Mouse (Mus musculus): Measurements from ENCODE around the gene Tead2. TPM values are rescaled to one million over a fixed set of nuclear protein-coding genes. Genes with fewer than 3 reads are reported as not detected.

Tead2 gene
- polyA plus RNA-seq, 1 experiment from 2014 or later: 54.2 TPM

Small RNA genes lying within 50 kb of the gene (microRNA-seq; reads per million reads assigned to microRNA genes)
- not detected for gene Mir7055

Other genes with a start within 250 kb of the Tead2 start
- 56.1 and 58.1 TPM in 2 replicates for gene Cpt1c, start 240.9 kb upstream of the Tead2 start, polyA plus RNA-seq (2015; fragmentation: Nextera tagmentation; extraction: Ambion mirVana)
- gene Prmt1, start 229.2 kb upstream of the Tead2 start, polyA plus RNA-seq (2015; fragmentation: Nextera tagmentation; extraction: Ambion mirVana): 584 and 590 TPM in 2 replicates
- gene Irf3, start 218.1 kb upstream of the Tead2 start, polyA plus RNA-seq (2015; fragmentation: Nextera tagmentation; extraction: Ambion mirVana): 57.4 and 58.1 TPM in 2 replicates
- 12.8 and 13.3 TPM in 2 replicates for gene Bcl2l12, start 217.0 kb upstream of the Tead2 start, polyA plus RNA-seq (2015; fragmentation: Nextera tagmentation; extraction: Ambion mirVana)
- 49.8 and 56.5 TPM in 2 replicates for gene Scaf1, start 199.4 kb upstream of the Tead2 start, polyA plus RNA-seq (2015; fragmentation: Nextera tagmentation; extraction: Ambion mirVana)
- gene Rras, start 197.8 kb upstream of the Tead2 start, polyA plus RNA-seq (2015; fragmentation: Nextera tagmentation; extraction: Ambion mirVana): 15.5 and 16.0 TPM in 2 replicates
- 14.6 and 15.3 TPM in 2 replicates for gene Prr12, start 162.9 kb upstream of the Tead2 start, polyA plus RNA-seq (2015; fragmentation: Nextera tagmentation; extraction: Ambion mirVana)
- gene Nosip, start 153.3 kb upstream of the Tead2 start, polyA plus RNA-seq (2015; fragmentation: Nextera tagmentation; extraction: Ambion mirVana): 63.9 and 69.8 TPM in 2 replicates
- gene Prrg2, start 153.1 kb upstream of the Tead2 start, polyA plus RNA-seq (2015; fragmentation: Nextera tagmentation; extraction: Ambion mirVana): 13.6 and 16.3 TPM in 2 replicates
- gene Rcn3, start 123.5 kb upstream of the Tead2 start, polyA plus RNA-seq (2015; fragmentation: Nextera tagmentation; extraction: Ambion mirVana): 71.7 and 88.1 TPM in 2 replicates
- 33.9 and 36.9 TPM in 2 replicates for gene Fcgrt, start 111.9 kb upstream of the Tead2 start, polyA plus RNA-seq (2015; fragmentation: Nextera tagmentation; extraction: Ambion mirVana)
- 762 and 841 TPM in 2 replicates for gene Rps11, start 91.3 kb upstream of the Tead2 start, polyA plus RNA-seq (2015; fragmentation: Nextera tagmentation; extraction: Ambion mirVana)
- gene Rpl13a, start 87.0 kb upstream of the Tead2 start, polyA plus RNA-seq (2015; fragmentation: Nextera tagmentation; extraction: Ambion mirVana): 624 and 661 TPM in 2 replicates
- not detected in 2 replicates for gene Gm45713, start 79.5 kb upstream of the Tead2 start, polyA plus RNA-seq (2015; fragmentation: Nextera tagmentation; extraction: Ambion mirVana)
- 2.0 and 2.7 TPM in 2 replicates for gene Flt3l, start 79.3 kb upstream of the Tead2 start, polyA plus RNA-seq (2015; fragmentation: Nextera tagmentation; extraction: Ambion mirVana)
- gene Pih1d1, start 61.5 kb upstream of the Tead2 start, polyA plus RNA-seq (2015; fragmentation: Nextera tagmentation; extraction: Ambion mirVana): 92.4 and 98.8 TPM in 2 replicates
- gene Aldh16a1, start 61.2 kb upstream of the Tead2 start, polyA plus RNA-seq (2015; fragmentation: Nextera tagmentation; extraction: Ambion mirVana): 20.8 and 21.9 TPM in 2 replicates
- gene Slc17a7, start 51.8 kb upstream of the Tead2 start, polyA plus RNA-seq (2015; fragmentation: Nextera tagmentation; extraction: Ambion mirVana): 0.71 and 1.5 TPM in 2 replicates
- not detected in 2 replicates for gene Gfy, start 36.2 kb upstream of the Tead2 start, polyA plus RNA-seq (2015; fragmentation: Nextera tagmentation; extraction: Ambion mirVana)
- 0.71 and 3.2 TPM in 2 replicates for gene Pth2, start 34.8 kb upstream of the Tead2 start, polyA plus RNA-seq (2015; fragmentation: Nextera tagmentation; extraction: Ambion mirVana)
- gene Ccdc155, start 10.9 kb upstream of the Tead2 start, polyA plus RNA-seq (2015; fragmentation: Nextera tagmentation; extraction: Ambion mirVana): 0.57 and 0.77 TPM in 2 replicates
- gene Dkkl1, start 3.6 kb upstream of the Tead2 start, polyA plus RNA-seq (2015; fragmentation: Nextera tagmentation; extraction: Ambion mirVana): 10.8 and 11.9 TPM in 2 replicates
- gene Cd37, start 23.4 kb downstream of the Tead2 start, polyA plus RNA-seq (2015; fragmentation: Nextera tagmentation; extraction: Ambion mirVana): 1.4 and 1.7 TPM in 2 replicates
- gene Slc6a16, start 25.3 kb downstream of the Tead2 start, polyA plus RNA-seq (2015; fragmentation: Nextera tagmentation; extraction: Ambion mirVana): 0.62 and 1.3 TPM in 2 replicates
- gene Slc6a21, start 61.8 kb downstream of the Tead2 start, polyA plus RNA-seq (2015; fragmentation: Nextera tagmentation; extraction: Ambion mirVana): 0.16 TPM in 1 of 2 replicates, not detected in the other
- gene Trpm4, start 118.0 kb downstream of the Tead2 start, polyA plus RNA-seq (2015; fragmentation: Nextera tagmentation; extraction: Ambion mirVana): 11.3 TPM in 2 replicates
- 0.65 and 0.68 TPM in 2 replicates for gene Hrc, start 119.5 kb downstream of the Tead2 start, polyA plus RNA-seq (2015; fragmentation: Nextera tagmentation; extraction: Ambion mirVana)
- 29.9 and 32.1 TPM in 2 replicates for gene Ppfia3, start 151.3 kb downstream of the Tead2 start, polyA plus RNA-seq (2015; fragmentation: Nextera tagmentation; extraction: Ambion mirVana)
- gene Lin7b, start 154.8 kb downstream of the Tead2 start, polyA plus RNA-seq (2015; fragmentation: Nextera tagmentation; extraction: Ambion mirVana): 33.7 and 38.7 TPM in 2 replicates
- gene Snrnp70, start 180.0 kb downstream of the Tead2 start, polyA plus RNA-seq (2015; fragmentation: Nextera tagmentation; extraction: Ambion mirVana): 179 and 183 TPM in 2 replicates
- not detected in 2 replicates for gene Kcna7, start 189.9 kb downstream of the Tead2 start, polyA plus RNA-seq (2015; fragmentation: Nextera tagmentation; extraction: Ambion mirVana)
- 0.17 TPM in 1 of 2 replicates, not detected in the other for gene Ntf5, start 197.9 kb downstream of the Tead2 start, polyA plus RNA-seq (2015; fragmentation: Nextera tagmentation; extraction: Ambion mirVana)
- 0.92 and 2.0 TPM in 2 replicates for gene Lhb, start 205.1 kb downstream of the Tead2 start, polyA plus RNA-seq (2015; fragmentation: Nextera tagmentation; extraction: Ambion mirVana)
- 23.4 and 25.1 TPM in 2 replicates for gene Gys1, start 219.1 kb downstream of the Tead2 start, polyA plus RNA-seq (2015; fragmentation: Nextera tagmentation; extraction: Ambion mirVana)
- gene Ruvbl2, start 222.3 kb downstream of the Tead2 start, polyA plus RNA-seq (2015; fragmentation: Nextera tagmentation; extraction: Ambion mirVana): 108 and 110 TPM in 2 replicates
- gene Ftl1, start 244.1 kb downstream of the Tead2 start, polyA plus RNA-seq (2015; fragmentation: Nextera tagmentation; extraction: Ambion mirVana): 5,657 and 5,762 TPM in 2 replicates